Mouse (Mus musculus) bone marrow macrophage, adult 2 months (primary cell): Measurements from ENCODE around the gene Sema4d. TPM values are rescaled to one million over a fixed set of nuclear protein-coding genes. Genes with fewer than 3 reads are reported as not detected.
A peak's percentile ranks its signal among the peaks of the same experiment; 100 is the strongest.

Experiments
- H3K27ac ChIP-seq: 2 replicates; pipeline ENCODE4 v1.5.1; 2012; ENCODE audit warnings: low read depth, low read length; ENCODE audit not compliant: insufficient read depth
- H3K4me1 ChIP-seq: 2 replicates; pipeline ENCODE4 v1.6.1; 2012; ENCODE audit warnings: low read length; ENCODE audit not compliant: control insufficient read depth, insufficient read depth
- H3K4me3 ChIP-seq: 2 replicates; pipeline ENCODE4 v1.5.1; 2012; ENCODE audit warnings: mild to moderate bottlenecking, low read length, moderate library complexity; ENCODE audit not compliant: insufficient read depth
- CTCF ChIP-seq: IDR thresholded peaks from 2 replicates; pipeline ENCODE4 v1.5.1; 2012; ENCODE audit warnings: low read depth, mild to moderate bottlenecking, low read length, moderate library complexity
- POLR2A ChIP-seq: IDR thresholded peaks from 2 replicates; pipeline ENCODE4 v1.6.1; 2012; ENCODE audit warnings: mild to moderate bottlenecking, low read depth, low read length, borderline replicate concordance
- polyA plus RNA-seq: library from polyadenylated mRNA; stranded (reverse); fragments of >200 nt; gene quantifications from 2 replicates; pipeline ENCODE4 v1.2.4, GENCODE M21; 2012; ENCODE audit not compliant: missing spikeins, insufficient read depth, insufficient read length

The Sema4d gene
- polyA plus RNA-seq, 1 experiment, result 193 TPM

- H3K4me3 ChIP-seq, result no peak overlapping the region
- TF ChIP-seq CTCF, result no peak
- no peak for TF ChIP-seq POLR2A
- H3K27ac ChIP-seq, result no peak overlapping the region
- H3K4me1 ChIP-seq, result peaks cover 11% of the 10 kb centered on the region
Observed at GRCm38 (mm10) chr13:51767513-51767912, 26.0 kb downstream of the Sema4d start.

- Histone ChIP-seq H3K4me3 (no peak overlapping the region), H3K27ac (no peak overlapping the region), H3K4me1 (peaks cover 11% of the 10 kb centered on the region)
- TF ChIP-seq CTCF (no peak), POLR2A (no peak)
Observed at GRCm38 (mm10) chr13:51766756-51767155, 26.8 kb downstream of the Sema4d start.

DNA sequence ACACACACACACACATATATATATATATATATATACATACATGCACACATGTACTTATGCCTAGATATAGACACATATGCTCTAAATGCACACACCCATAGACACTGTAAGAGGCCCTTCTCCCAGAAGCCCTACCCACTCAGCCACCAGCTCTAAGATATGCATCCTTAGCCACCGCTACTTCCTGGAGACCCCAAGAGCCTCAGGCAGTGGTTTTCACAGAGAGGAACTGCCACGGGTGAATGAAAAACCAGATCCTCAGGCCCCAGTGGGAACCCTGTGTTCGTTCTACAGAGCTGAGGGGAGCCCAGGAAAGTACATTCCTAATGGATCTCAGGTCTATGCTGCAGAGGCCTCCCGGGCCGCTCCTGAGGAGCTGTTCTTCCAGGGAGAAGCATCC lies 28.2 kb downstream of the Sema4d start:
- Histone ChIP-seq H3K27ac (no peak overlapping the region), H3K4me3 (no peak overlapping the region), H3K4me1 (peaks cover 11% of the 10 kb centered on the region)
- no peak for TF ChIP-seq POLR2A
- TF ChIP-seq CTCF, result no peak

DNA sequence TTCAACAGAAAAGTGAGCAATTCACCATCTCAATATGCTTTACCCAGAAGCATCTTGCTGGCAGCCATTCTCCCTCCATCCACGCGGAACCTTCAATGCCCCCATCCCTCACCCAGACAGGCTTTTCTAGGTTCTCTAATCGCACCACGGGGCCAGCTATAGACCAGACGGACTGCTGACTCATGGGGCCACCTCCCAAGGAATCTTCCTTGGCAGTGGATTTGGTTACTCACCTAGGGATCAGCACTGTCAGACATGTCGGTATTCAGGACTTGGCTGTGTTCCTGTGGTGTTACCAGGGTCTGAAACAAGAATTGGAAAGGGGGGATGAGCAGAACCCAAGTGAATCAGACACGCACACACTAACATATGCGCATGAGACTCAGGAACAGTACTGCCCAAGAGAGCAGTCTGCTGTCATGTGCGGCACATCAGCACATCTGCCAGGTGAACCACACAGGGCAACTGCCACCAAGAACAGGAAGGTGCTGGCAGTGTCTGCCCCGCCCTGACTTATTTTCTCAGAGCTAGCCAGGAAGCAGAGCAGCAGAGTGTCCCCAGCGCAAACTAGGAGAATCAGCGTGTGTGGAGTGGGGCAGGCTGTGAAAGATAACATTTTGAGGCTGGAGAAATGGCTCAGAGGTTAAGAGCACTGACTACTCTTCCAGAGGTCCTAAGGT lies 30.4 kb downstream of the Sema4d start:
- Histone ChIP-seq H3K27ac (no peak overlapping the region), H3K4me1 (peaks cover 9% of the 10 kb centered on the region), H3K4me3 (no peak overlapping the region)
- no peak for TF ChIP-seq POLR2A

DNA sequence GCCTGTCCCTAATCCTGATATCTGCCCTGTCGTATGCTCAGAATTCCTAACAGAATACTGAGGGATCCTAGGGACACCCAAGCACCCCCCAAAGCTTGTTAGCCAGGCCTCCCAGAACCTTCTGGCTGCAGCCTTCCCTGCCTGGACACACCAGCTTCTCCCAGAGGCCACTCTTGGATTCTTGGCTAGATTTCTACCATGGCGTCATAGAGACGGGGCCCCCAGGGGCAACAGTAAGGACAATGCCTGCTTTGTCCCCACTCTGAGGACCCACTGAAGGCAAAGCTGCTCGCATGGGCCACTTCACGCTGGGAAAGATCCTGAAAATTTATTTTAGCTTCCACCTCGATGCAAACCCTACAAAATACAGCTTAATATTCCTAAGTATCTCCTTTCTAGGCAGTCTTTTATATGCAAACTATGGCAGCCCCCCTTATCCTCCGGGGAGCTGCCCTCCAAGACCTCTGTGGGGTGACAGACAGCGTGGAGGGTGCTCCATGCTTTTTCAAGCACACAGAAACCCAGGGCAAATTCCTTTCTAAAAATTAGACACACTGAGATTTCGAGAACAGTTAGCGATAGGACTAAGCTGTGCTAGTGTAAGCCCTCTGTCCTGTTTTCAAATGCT lies 32.2 kb downstream of the Sema4d start:
- H3K4me1 ChIP-seq, result peaks cover 9% of the 10 kb centered on the region
- TF ChIP-seq CTCF (no peak), POLR2A (no peak)
- no peak overlapping the region for H3K27ac ChIP-seq
- no peak overlapping the region for H3K4me3 ChIP-seq

DNA sequence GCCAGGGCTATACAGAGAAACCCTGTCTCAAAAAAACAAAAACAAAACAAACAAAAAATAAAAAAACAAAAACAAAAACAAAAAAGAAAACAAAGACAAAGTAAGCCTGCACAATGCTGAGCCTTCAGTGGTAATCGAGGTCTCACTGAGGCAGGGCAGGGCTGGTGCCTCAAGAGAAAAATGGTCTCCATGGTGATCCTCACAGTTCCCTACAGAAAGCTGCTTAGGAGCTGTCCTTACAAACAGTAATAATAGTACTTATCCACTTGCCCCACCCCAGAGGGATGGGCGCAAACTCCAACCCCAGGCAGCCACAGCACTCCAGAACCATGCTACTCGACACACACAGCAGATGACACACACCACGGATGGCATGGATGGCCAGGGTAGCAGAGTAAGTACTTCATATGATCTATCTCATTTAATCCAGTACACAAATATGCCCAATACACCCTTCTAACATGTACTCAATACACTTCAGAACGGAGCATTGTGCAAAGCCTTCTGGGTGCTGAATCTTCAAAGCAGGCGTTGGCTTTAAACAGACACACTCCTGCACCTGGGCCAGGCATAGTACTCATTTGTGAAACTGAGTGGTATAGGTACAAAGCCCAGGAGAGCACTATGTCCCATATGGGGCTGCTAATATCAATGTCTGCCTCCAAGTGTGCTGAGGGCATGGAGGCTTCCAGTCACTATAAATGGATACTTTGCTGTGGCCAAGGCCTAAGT lies 34.1 kb downstream of the Sema4d start:
- Histone ChIP-seq H3K27ac (no peak overlapping the region), H3K4me3 (no peak overlapping the region), H3K4me1 (peaks cover 26% of the 10 kb centered on the region)
- TF ChIP-seq CTCF (no peak), POLR2A (no peak)

DNA sequence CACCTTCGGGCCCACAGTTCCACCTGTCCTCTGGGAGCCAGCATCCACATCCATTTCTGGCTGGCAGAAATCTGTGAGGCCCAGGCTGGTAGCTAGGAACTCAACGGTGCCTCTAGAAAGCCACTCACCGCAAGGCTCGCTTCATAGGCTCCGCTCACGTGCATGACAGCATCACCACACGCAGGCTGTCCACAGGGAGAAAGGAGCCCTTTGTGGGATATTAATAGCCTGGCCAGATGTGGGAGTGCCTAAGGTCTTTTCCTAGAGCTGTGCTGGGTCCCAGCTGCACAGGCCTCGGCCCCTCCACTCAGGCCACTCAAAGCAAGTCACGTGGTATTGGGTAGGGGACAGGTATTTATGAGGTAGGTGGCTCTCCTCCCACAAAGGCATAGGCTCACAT lies 35.1 kb downstream of the Sema4d start:
- Histone ChIP-seq H3K4me3 (no peak overlapping the region), H3K27ac (no peak overlapping the region), H3K4me1 (peaks cover 27% of the 10 kb centered on the region)
- TF ChIP-seq CTCF, result no peak
- no peak for TF ChIP-seq POLR2A

DNA sequence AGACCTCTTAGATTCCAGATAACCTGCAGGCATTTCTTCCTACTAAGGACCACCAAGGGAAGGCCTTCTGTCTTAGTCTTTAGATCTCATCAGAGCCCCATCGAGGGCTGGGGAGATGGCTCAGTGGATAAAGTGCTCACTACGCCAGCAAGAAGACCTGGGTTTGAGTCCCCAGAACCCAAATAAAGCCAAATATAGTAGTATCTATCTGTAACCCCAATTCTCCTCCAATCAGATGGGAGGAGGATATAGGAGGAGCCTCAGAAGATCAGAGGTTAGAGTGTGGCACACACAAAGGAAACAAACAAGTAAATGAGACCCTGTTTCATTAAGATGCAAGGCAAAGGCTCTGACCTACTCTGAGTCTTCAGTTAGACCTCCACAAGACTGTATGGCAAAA lies 36.4 kb downstream of the Sema4d start:
- H3K4me3 ChIP-seq, result no peak overlapping the region
- H3K4me1 ChIP-seq, result peaks cover 27% of the 10 kb centered on the region
- peak overlapping the region; percentile 43 for H3K27ac ChIP-seq
- TF ChIP-seq CTCF (no peak), POLR2A (no peak)

GRCm38 (mm10) chr13:51756563-51756962 lies 37.0 kb downstream of the Sema4d start:
- peak overlapping the region; percentile 78 for H3K27ac ChIP-seq
- peak overlapping the region; percentile 26 for H3K4me3 ChIP-seq
- TF ChIP-seq POLR2A (no peak), CTCF (no peak)
- H3K4me1 ChIP-seq, result peaks cover 27% of the 10 kb centered on the region

DNA sequence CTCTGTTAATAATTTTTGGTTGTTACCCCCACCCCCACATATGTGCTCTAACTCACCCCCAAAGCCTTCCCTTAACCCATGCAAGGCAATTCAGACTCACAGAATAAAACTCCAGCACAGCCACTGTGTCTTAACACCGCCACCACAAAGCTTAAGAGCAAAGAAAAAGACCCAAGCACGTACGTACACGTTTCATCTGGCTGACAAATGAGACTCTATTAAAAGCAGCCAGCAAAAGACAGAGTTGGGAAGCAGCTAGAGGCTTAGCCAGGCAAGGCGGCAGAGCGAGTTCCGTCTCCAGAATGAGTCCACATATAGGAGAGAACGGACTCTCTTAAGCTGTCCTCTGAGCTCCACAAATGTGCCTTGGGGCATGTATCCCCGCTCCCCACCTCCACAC lies 37.5 kb downstream of the Sema4d start:
- H3K27ac ChIP-seq, result peak overlapping the region; percentile 78
- peak overlapping the region; percentile 26; the same call in 1 of the 2 replicates for H3K4me3 ChIP-seq
- TF ChIP-seq CTCF (0 out of 2 replicates have a peak, but pooled peaks have one; percentile 5), POLR2A (no peak)
- peaks cover 27% of the 10 kb centered on the region for H3K4me1 ChIP-seq
